In genomic region chr1:162887644-162888043, GRCm38 (mm10) we compare ENCODE assay signal across 25 mouse cellular contexts. TPM values are rescaled to one million over a fixed set of nuclear protein-coding genes. Genes with fewer than 3 reads are reported as not detected.
A peak's percentile ranks its signal among the peaks of the same experiment; 100 is the strongest.
DNase-seq lines count a peak whose midpoint lies in the region.
"Had no signal": no experiment of that assay in that cellular context is flagged by ENCODE, and none has a peak within 500 bp of the region (broad histone marks: within the 10 kb centered on the region; RNA-seq: fewer than 3 reads in every experiment).

No protein-coding gene starts in this region.

- H3K27me3 ChIP-seq in heart, embryonic 10.5 days (ENCODE audit: insufficient read depth, poor library complexity, severe bottlenecking), result no peaks in the 10 kb centered on the region
- H3K27me3 ChIP-seq: embryonic facial prominence, embryonic 12.5 days; forebrain, embryonic 13.5 days; forebrain, embryonic 15.5 days had no signal

- no peak overlapping the region for H3K27ac ChIP-seq in heart, embryonic 10.5 days
- H3K27ac ChIP-seq: embryonic facial prominence, embryonic 10.5 days; embryonic facial prominence, embryonic 12.5 days; forebrain, embryonic 13.5 days; forebrain, embryonic 15.5 days had no signal

- no peaks in the 10 kb centered on the region for H3K9me3 ChIP-seq in heart, embryonic 10.5 days
- H3K9me3 ChIP-seq: embryonic facial prominence, embryonic 10.5 days; forebrain, embryonic 13.5 days; forebrain, embryonic 15.5 days had no signal

- H3K4me3 ChIP-seq in heart, embryonic 10.5 days, result no peak overlapping the region
- H3K4me3 ChIP-seq: embryonic facial prominence, embryonic 10.5 days; embryonic facial prominence, embryonic 12.5 days; forebrain, embryonic 13.5 days; forebrain, embryonic 15.5 days had no signal

- WGBS in heart, embryonic 10.5 days, result 92% methylated on average over 7 of the region's 7 CpGs

- H3K4me1 ChIP-seq in heart, embryonic 10.5 days, result no peaks in the 10 kb centered on the region
- H3K4me1 ChIP-seq: embryonic facial prominence, embryonic 10.5 days; embryonic facial prominence, embryonic 12.5 days; forebrain, embryonic 13.5 days; forebrain, embryonic 15.5 days had no signal

- H3K36me3 ChIP-seq in heart, embryonic 10.5 days, result no peaks in the 10 kb centered on the region
- H3K36me3 ChIP-seq: embryonic facial prominence, embryonic 10.5 days; embryonic facial prominence, embryonic 12.5 days; forebrain, embryonic 15.5 days had no signal

- DNase-seq in heart, adult 11 months, result peak; percentile 94
- DNase-seq in heart, embryonic 10.5 days (ENCODE audit: low spot score), result no peak
- peak; percentile 28 to 65 for DNase-seq in heart, adult 9 months (ENCODE audit: low spot score in 2 of 2)
- no peak for DNase-seq in heart, postnatal 4 days
- DNase-seq in right cerebral cortex, adult 2 months (ENCODE audit: low spot score in 2 of 2), result no peak
- DNase-seq: adrenal gland, adult 2 months; adrenal gland, postnatal 10 days; adrenal gland, postnatal 25 days; cerebellum, adult 11-12 months; cerebellum, adult 2 months; cerebellum, adult 9-10 months; cerebellum, postnatal 10 days; cerebellum, postnatal 25 days; forebrain, postnatal 0 days had no signal

RNA-seq across cellular contexts. Expression of gene Fmo2, which starts 10.9 kb away (rescaled TPM):
- polyA plus RNA-seq in heart, embryonic 10.5 days (2016; fragmentation: Nextera tagmentation; extraction: Ambion mirVana), result 0.10 TPM in 1 of 2 replicates, not detected in the other
- 10 to 100 TPM in 1 of 2 experiments, 1 to 10 TPM in 1; 7.9 to 11.9 TPM for total RNA-seq in heart, postnatal 4 days (2021)
- total RNA-seq: ES-E14, MEL had no signal
- polyA plus RNA-seq: C2C12; embryonic facial prominence, embryonic 10.5 days; forebrain, embryonic 13.5 days had no signal

RNA-seq across cellular contexts. Expression of gene Fmo1, which starts 21.2 kb away (rescaled TPM):
- polyA plus RNA-seq in heart, embryonic 10.5 days (2016; fragmentation: Nextera tagmentation; extraction: Ambion mirVana), result 1.7 and 2.8 TPM in 2 replicates
- 10 to 100 TPM; 18.7 to 20.9 TPM for total RNA-seq in heart, postnatal 4 days (2021)

RNA-seq across cellular contexts. Expression of gene Fmo6, which starts 49.7 kb away (rescaled TPM):
- not detected in 2 replicates for polyA plus RNA-seq in heart, embryonic 10.5 days (2016; fragmentation: Nextera tagmentation; extraction: Ambion mirVana)
- not detected for total RNA-seq in heart, postnatal 4 days (2021)
- total RNA-seq: adrenal gland, adult 2 months; adrenal gland, postnatal 10 days; adrenal gland, postnatal 25 days; adrenal gland, postnatal 4 days; ES-E14; forebrain, postnatal 0 days; MEL had no signal
- polyA plus RNA-seq: adrenal gland, adult 2 months; brain, embryonic 14.5 days; C2C12; cerebellum, adult 2 months; cortical plate, adult 2 months; embryonic facial prominence, embryonic 10.5 days; forebrain, embryonic 11.5 days; forebrain, embryonic 13.5 days; forebrain, embryonic 15.5 days; forebrain, postnatal 0 days had no signal

Comparison
In these comparisons a context has a peak if more than half of its experiments do, and no peak if none do; other contexts are left out.
1. DNase-seq: peak in heart, adult 11 months (single experiment) and heart, adult 9 months (2 of 2); none in heart, embryonic 10.5 days (single experiment), heart, postnatal 4 days (single experiment) and right cerebral cortex, adult 2 months (0 of 2).